In genomic region chr3:59808769-59809518, GRCm38 (mm10) we compare ENCODE assay signal across 17 mouse cellular contexts. TPM values are rescaled to one million over a fixed set of nuclear protein-coding genes. Genes with fewer than 3 reads are reported as not detected.
"Had no signal": no experiment of that assay in that cellular context is flagged by ENCODE, and none has a peak within 500 bp of the region (broad histone marks: within the 10 kb centered on the region; RNA-seq: fewer than 3 reads in every experiment).

No protein-coding gene starts in this region.

RNA-seq across cellular contexts. Expression of gene Gm8298, which starts 51.9 kb away (rescaled TPM):
- polyA plus RNA-seq: forebrain, postnatal 0 days; gonadal fat pad, adult 2 months; heart, adult 2 months; heart, embryonic 11.5 days; heart, embryonic 13.5 days; heart, embryonic 15.5 days; heart, postnatal 0 days; hindbrain, embryonic 11.5 days; hindbrain, embryonic 13.5 days; hindbrain, embryonic 15.5 days; hindbrain, postnatal 0 days; intestine, embryonic 14.5 days; limb, embryonic 10.5 days; limb, embryonic 12.5 days; limb, embryonic 14.5 days; liver, embryonic 11.5 days; liver, embryonic 13.5 days had no signal
